In genomic region chr6:142950354-142950753, GRCm38 (mm10) we compare ENCODE assay signal across 16 mouse cellular contexts. TPM values are rescaled to one million over a fixed set of nuclear protein-coding genes. Genes with fewer than 3 reads are reported as not detected.
DNase-seq lines count a peak whose midpoint lies in the region; ATAC-seq and TF ChIP-seq lines count a peak whose summit lies in the region.
"Had no signal": no experiment of that assay in that cellular context is flagged by ENCODE, and none has a peak within 500 bp of the region (broad histone marks: within the 10 kb centered on the region; RNA-seq: fewer than 3 reads in every experiment).

No protein-coding gene starts in this region.

- H3K27ac ChIP-seq in midbrain, embryonic 11.5 days (ENCODE audit: low read depth, low read length) = no peak overlapping the region
- H3K27ac ChIP-seq in midbrain, embryonic 10.5 days (replicated peaks) = no peak overlapping the region
- no peak overlapping the region for H3K27ac ChIP-seq in bone marrow, adult 2 months (ENCODE audit: control insufficient read depth, insufficient read depth, low read depth, low read length, poor library complexity)
- H3K27ac ChIP-seq in limb, embryonic 14.5 days (replicated peaks; ENCODE audit: low read depth, low read length) = no peak overlapping the region
- H3K27ac ChIP-seq: heart, adult 2 months; liver, embryonic 14.5 days had no signal

- ATAC-seq in midbrain, embryonic 11.5 days (ENCODE audit: low FRiP score) = no peak
- no peak for ATAC-seq in limb, embryonic 14.5 days (ENCODE audit: low FRiP score, low read depth)

- no peak overlapping the region for H3ac ChIP-seq in myocyte (ENCODE audit: control insufficient read depth, insufficient read length)

- DNase-seq in midbrain, embryonic 11.5 days (ENCODE audit: low spot score, missing footprints) = peak; percentile 80
- no peak for DNase-seq in midbrain, embryonic 10.5 days (ENCODE audit: low spot score)
- DNase-seq in limb, embryonic 14.5 days (ENCODE audit: low spot score) = no peak
- DNase-seq in left cerebral cortex, postnatal 10 days (ENCODE audit: extremely low spot score in 1 of 2, low spot score in 2 of 2) = no peak
- no peak for DNase-seq in cerebellum, postnatal 25 days
- DNase-seq: adrenal gland, adult 8-10 months; embryo, embryonic 11 days; heart, adult 2 months; heart, postnatal 14 days; kidney, adult 18-20 months; lung, postnatal 14 days; thymus, postnatal 14 days had no signal

- no peak overlapping the region for H3K9ac ChIP-seq in midbrain, embryonic 11.5 days (ENCODE audit: low read length)
- no peak overlapping the region for H3K9ac ChIP-seq in limb, embryonic 14.5 days (ENCODE audit: low read depth, low read length, severe bottlenecking)
- H3K9ac ChIP-seq: liver, embryonic 14.5 days had no signal

- H3K79me2 ChIP-seq in myocyte (ENCODE audit: control insufficient read depth, insufficient read depth) = no peaks in the 10 kb centered on the region

- no peaks in the 10 kb centered on the region for H3K27me3 ChIP-seq in midbrain, embryonic 11.5 days (ENCODE audit: control insufficient read depth, insufficient read depth, low read length)
- no peaks in the 10 kb centered on the region for H3K27me3 ChIP-seq in midbrain, embryonic 10.5 days (ENCODE audit: low read depth, poor library complexity, severe bottlenecking)
- H3K27me3 ChIP-seq in limb, embryonic 14.5 days (ENCODE audit: control insufficient read depth, insufficient read depth, low read length) = no peaks in the 10 kb centered on the region
- H3K27me3 ChIP-seq in myocyte (ENCODE audit: control insufficient read depth, insufficient read depth, insufficient read length) = no peaks in the 10 kb centered on the region

- no peak overlapping the region for H3K4me2 ChIP-seq in midbrain, embryonic 11.5 days
- peak overlapping the region; percentile 17; the same call in 1 of the 2 replicates for H3K4me2 ChIP-seq in limb, embryonic 14.5 days (replicated peaks; ENCODE audit: low read depth, low read length, severe bottlenecking)
- peak overlapping the region; percentile 30 for H3K4me2 ChIP-seq in myocyte (ENCODE audit: low read depth)

- no peaks in the 10 kb centered on the region for H3K4me1 ChIP-seq in midbrain, embryonic 11.5 days (ENCODE audit: control insufficient read depth, insufficient read depth, low read length)
- peaks cover 8% of the 10 kb centered on the region; the same call in 1 of the 2 replicates for H3K4me1 ChIP-seq in midbrain, embryonic 10.5 days
- H3K4me1 ChIP-seq in bone marrow, adult 2 months (ENCODE audit: control insufficient read depth, insufficient read depth, low read length) = peaks cover 2% of the 10 kb centered on the region; the same call in 1 of the 2 replicates
- peaks cover 14% of the 10 kb centered on the region for H3K4me1 ChIP-seq in limb, embryonic 14.5 days (ENCODE audit: control insufficient read depth, insufficient read depth, low read length)

- H3K36me3 ChIP-seq in midbrain, embryonic 11.5 days (ENCODE audit: control insufficient read depth, insufficient read depth, low read length) = no peaks in the 10 kb centered on the region
- no peaks in the 10 kb centered on the region for H3K36me3 ChIP-seq in midbrain, embryonic 10.5 days
- no peaks in the 10 kb centered on the region for H3K36me3 ChIP-seq in limb, embryonic 14.5 days (ENCODE audit: control insufficient read depth, insufficient read depth, low read length)
- no peaks in the 10 kb centered on the region for H3K36me3 ChIP-seq in myocyte (ENCODE audit: control insufficient read depth, insufficient read depth)

- intact Hi-C loops in left cerebral cortex, postnatal 10 days (cut with DNase I) = no loop called here

- TF ChIP-seq CTCF in bone marrow, adult 2 months (IDR thresholded peaks at IDR 0.05; ENCODE audit: control insufficient read depth, insufficient read depth, low read length) = no peak

- no peak overlapping the region for H3K4me3 ChIP-seq in midbrain, embryonic 11.5 days (ENCODE audit: low read depth, low read length)
- H3K4me3 ChIP-seq in midbrain, embryonic 10.5 days = no peak overlapping the region
- peak overlapping the region; percentile 1 for H3K4me3 ChIP-seq in bone marrow, adult 2 months (replicated peaks; ENCODE audit: control insufficient read depth, low read depth, low read length)
- H3K4me3 ChIP-seq in limb, embryonic 14.5 days (replicated peaks; ENCODE audit: low read length) = no peak overlapping the region
- no peak overlapping the region for H3K4me3 ChIP-seq in myocyte
- H3K4me3 ChIP-seq: erythroblast, embryonic 14.5 days; heart, adult 2 months had no signal

- TF ChIP-seq POLR2A in bone marrow, adult 2 months (IDR thresholded peaks at IDR 0.05; ENCODE audit: borderline replicate concordance, control insufficient read depth, low read depth, low read length) = no peak
- TF ChIP-seq POLR2A in limb, embryonic 14.5 days (IDR thresholded peaks at IDR 0.05; ENCODE audit: borderline replicate concordance, extremely low read depth, insufficient read depth, insufficient read length) = no peak
- no peak for TF ChIP-seq POLR2A in myocyte (IDR thresholded peaks at IDR 0.05; ENCODE audit: insufficient read length, low read depth)

- 84% methylated on average over 11 of the region's 11 CpGs for WGBS in midbrain, embryonic 11.5 days
- 89% methylated on average over 11 of the region's 11 CpGs for WGBS in midbrain, embryonic 10.5 days
- 12% methylated on average over 11 of the region's 11 CpGs for WGBS in bone marrow, adult 2 months
- 46% methylated on average over 11 of the region's 11 CpGs for WGBS in limb, embryonic 14.5 days

- no peaks in the 10 kb centered on the region for H3K9me3 ChIP-seq in midbrain, embryonic 11.5 days (ENCODE audit: control insufficient read depth, low read length)
- H3K9me3 ChIP-seq in midbrain, embryonic 10.5 days (replicated peaks) = no peaks in the 10 kb centered on the region
- H3K9me3 ChIP-seq in limb, embryonic 14.5 days (ENCODE audit: control insufficient read depth, low read length) = no peaks in the 10 kb centered on the region

TF ChIP-seq in myocyte, 11 proteins besides CTCF, POLR2A, EP300 and RAD21:
- TF ChIP-seq POLR2AphosphoS2 (IDR thresholded peaks at IDR 0.05; ENCODE audit: insufficient read length, low read depth) (no peak), TCF12 (IDR thresholded peaks at IDR 0.05; ENCODE audit: insufficient read depth, poor library complexity, severe bottlenecking) (no peak), MAX (IDR thresholded peaks at IDR 0.05; ENCODE audit: low read depth) (no peak), TCF3 (IDR thresholded peaks at IDR 0.05; ENCODE audit: insufficient read length, low read depth) (no peak), CEBPB (IDR thresholded peaks at IDR 0.05; ENCODE audit: insufficient read depth, poor library complexity, severe bottlenecking) (no peak)
TF ChIP-seq in myocyte: peak in this region for 0.

RNA-seq across cellular contexts. Expression of gene St8sia1, which starts 13.9 kb away (rescaled TPM):
- 3.8 and 5.4 TPM in 2 replicates for polyA plus RNA-seq in midbrain, embryonic 11.5 days (2014; fragmentation: Nextera tagmentation; extraction: Ambion mirVana)
- 3.2 and 3.9 TPM in 2 replicates for polyA plus RNA-seq in midbrain, embryonic 10.5 days (2016; fragmentation: Nextera tagmentation; extraction: Ambion mirVana)
- polyA plus RNA-seq in bone marrow, adult 2 months (2011; ENCODE audit: insufficient read depth, insufficient read length, low replicate concordance, missing spikeins) = 0.11 and 0.47 TPM in 2 replicates
- polyA plus RNA-seq in limb, embryonic 14.5 days (2012; rRNA removed) = 0.93 and 1.1 TPM in 2 replicates
- polyA plus RNA-seq in limb, embryonic 14.5 days (2014; fragmentation: Nextera tagmentation; extraction: Ambion mirVana) = 1.1 and 1.3 TPM in 2 replicates
- polyA plus RNA-seq in myocyte (2012; fragmentation: generic; extraction: Trizol) = 0.02 TPM
- total RNA-seq in left cerebral cortex, postnatal 10 days (2021) = 10 to 100 TPM; 21.7 to 24.4 TPM
- polyA plus RNA-seq: erythroblast, embryonic 14.5 days had no signal
